Mouse (Mus musculus): ENCODE results near the gene Adi1. TPM values are rescaled to one million over a fixed set of nuclear protein-coding genes. Genes with fewer than 3 reads are reported as not detected.

Adi1 gene
- polyA plus RNA-seq, 1 experiment: 31.7 TPM

DNA sequence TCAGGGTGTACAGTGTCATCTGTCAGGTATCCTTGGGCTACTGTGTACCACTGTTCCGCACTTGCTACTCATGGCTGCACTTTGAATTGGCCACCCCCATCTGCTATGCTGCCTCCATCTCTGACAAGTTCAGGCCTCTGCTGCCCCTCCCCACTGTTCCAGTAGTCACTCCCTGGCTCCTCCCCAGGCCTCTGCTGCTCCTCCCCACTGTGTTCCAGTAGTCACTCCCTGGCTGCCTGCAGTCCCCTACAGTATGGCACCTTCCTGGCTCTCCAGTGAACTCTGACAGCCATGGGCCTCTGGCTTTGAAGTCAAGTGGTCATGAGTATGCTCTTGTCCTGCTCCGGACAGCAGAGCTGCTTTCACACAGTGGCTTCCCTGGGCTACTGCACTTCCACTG lies 19.2 kb downstream of the Adi1 start:
- DNase-seq (ENCODE audit: low read depth): no peak

DNA sequence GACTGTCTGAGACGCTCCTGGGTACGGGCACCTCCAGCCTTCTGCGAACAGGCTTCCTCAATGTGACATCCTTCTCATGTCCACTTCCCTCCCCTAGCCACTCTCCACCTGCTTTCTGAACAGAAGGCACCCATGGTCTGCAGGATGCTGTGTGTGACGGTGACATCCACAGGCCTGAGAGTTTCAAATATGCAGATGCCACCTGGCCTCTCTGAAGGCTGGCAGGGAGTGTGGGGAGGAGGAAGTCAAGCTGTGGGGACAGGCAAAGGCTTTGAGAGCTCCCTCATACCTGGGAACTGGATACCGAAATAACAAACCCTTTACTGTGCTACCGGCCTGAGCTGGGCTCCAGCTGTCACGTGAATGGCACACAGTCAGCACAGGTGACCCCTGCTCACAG lies 19.7 kb downstream of the Adi1 start:
- DNase-seq (ENCODE audit: low read depth): no peak

DNA sequence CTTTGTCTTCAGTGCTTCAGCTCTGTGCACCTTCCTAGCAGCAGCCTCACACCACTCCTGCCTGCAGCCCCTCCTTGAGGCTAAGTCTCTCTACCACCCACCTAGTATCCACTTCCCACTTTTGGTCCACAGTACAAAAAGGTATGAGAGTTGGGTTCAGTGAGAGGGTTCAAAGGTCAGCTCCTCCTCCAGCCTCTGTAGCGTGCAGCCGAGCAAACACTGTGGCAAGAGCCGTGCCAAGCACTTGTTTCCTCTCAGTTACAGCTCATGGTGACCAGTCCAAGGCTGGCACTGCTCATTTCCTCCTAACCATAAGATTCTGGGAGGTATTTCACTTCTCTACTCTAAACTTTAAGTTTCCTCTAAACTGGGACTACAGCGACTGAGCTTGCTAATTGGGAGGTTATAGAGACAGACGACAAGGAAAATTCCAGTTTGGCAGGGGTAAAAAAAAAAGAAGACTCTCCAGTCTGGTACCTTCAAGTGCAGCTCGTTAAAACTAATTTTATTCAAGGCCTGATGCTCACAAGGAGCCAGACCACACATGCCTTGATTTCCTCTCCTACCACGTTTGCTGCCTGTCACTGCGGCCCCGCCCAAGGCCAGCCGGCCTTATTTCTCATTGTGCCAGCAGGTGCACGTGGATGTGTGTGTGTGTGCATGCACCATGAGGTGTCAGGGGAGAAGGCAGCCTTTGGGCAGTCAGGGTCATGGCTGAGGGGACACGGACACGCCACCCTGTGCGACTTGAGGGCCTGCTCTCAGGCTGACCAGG lies 23.0 kb downstream of the Adi1 start:
- DNase-seq (ENCODE audit: low read depth): no peak

DNA sequence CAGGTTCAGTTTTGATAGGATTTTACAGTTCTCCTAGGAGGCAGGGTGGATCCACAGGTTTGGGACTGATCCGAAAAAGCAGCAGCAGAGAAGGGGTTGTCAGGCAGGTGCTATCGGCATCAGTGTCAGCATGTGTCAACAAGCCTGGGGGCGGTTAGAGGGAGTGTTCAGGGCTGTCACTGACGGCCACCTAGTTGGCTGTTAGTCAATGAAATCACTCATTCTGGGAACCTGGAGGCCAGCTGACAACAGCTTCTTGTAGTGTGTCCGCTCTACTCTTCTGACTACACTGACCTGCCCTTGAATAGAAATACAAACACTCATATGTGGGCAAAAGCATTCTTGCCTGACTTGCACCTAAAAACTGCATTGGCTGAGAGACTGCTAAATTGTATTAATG lies 24.1 kb downstream of the Adi1 start:
- no peak for DNase-seq (ENCODE audit: low read depth)

DNA sequence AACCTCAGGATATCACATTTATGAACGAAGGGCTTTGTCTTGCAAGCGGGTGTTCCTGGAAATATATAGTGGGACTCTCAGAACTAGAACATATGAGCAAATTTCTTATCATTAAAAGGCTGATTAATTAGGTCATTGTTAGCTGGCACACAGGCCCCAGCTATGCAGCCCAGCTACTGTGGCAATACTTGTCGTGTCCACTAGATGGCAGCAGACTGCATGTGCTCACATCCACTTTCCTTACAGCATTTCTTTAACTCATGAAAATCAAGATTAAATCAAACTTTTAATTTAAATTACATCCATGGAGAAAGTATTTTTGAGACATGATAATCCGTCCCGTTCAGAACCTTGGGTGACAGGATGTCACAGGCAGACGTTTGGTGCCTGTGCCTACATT lies 24.6 kb downstream of the Adi1 start:
- DNase-seq (ENCODE audit: low read depth): no peak

DNA sequence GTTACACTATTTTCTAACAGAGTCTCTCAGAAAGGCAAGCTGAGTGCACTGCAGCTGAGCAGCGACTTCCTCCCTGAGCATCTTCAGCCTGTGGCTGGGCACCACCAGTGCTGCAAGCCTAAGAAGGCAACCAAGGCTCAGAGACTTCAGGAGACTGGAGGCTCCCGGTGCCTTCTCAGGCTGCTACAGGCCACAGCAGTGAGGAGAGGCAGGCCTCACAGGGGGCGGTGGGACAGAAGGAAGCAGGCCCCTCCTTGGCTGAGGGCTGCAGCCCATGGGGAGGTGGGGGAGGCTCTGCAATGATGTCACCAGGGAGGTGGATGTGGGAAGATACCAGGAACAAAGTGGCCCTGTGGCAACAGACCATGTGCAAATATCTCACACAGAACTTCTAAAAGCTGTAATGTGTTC lies 25.1 kb downstream of the Adi1 start:
- no peak for DNase-seq (ENCODE audit: low read depth)

DNA sequence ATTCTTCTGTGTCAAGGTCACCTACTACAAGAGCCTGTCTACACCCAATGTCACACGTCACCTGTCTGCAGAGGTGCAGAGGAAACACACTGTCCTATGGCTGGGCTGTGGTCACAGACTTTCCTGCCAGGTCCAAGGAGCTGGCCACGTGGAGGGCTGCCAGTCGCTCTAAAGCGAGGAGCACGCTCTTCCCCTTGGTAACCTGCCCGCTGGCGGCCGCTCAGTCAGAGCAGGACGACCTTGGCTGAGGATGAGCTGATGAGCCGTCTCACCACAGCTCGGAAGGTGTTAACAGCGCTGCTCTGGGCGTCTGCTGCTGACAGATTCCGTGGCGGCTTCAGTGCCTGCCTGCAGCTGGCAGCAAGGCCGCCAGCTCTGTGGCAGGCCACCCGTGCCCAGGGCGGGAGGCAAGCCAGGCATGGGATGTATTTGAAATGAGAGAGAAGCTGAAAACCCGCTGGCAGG lies 25.6 kb downstream of the Adi1 start:
- no peak for DNase-seq (ENCODE audit: low read depth)

DNA sequence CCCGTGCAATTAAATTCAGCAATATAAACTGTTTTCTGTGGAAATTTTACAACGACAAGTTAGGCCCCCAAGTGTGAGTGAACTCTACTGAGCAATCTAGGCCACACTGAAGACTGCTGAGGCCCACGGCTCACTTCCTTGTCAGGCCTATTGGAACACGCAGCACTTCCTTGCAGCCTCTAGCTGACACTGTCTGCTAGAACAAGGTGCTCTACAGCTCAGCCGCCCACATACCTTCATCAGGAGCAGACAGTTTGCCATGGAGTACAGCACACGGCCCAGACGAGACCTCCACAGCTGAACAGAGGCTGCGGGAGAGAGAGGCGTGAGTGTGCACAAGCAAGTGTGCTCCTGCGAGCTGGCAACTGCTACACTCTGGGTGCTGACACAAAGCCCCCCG lies 26.3 kb downstream of the Adi1 start:
- DNase-seq (ENCODE audit: low read depth): no peak

DNA sequence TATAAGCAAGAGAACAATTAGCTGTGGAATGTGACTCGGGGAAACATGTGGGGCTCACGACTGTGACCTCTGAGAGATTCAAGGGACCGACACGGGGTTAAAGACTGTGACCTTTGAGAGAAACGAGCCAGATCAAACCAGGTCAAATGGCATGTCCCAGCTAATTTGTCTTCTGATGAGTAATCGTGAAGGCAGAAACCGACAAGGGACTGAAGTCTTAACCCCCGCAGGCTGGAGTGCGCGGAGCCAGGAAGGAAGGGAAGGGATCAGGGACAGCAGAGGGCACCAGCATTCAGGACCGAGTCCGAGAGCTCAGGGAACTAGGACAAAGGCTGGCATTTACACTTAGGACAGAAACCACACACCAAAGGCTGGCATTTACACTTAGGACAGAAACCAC lies 29.4 kb downstream of the Adi1 start:
- DNase-seq (ENCODE audit: low read depth): no peak

DNA sequence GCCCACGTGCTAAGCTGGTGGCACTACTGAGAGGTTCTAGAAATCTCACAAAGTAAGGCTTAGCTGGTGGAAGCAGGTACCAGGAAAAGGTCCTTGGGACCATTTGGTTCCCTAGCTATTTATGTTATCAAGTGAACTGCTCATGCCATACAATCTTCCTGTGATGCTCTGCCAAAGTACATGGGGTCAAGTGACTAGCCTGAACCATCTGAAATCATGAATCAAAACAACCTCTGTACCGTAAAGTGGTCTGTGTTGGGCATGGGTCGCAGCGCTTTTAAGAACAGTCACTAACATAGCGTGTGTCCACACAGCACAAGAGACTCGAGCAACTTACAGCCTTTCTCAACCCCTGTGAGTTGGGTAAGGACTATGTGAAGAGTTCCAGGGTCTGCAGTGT lies 30.2 kb downstream of the Adi1 start:
- no peak for DNase-seq (ENCODE audit: low read depth)

DNA sequence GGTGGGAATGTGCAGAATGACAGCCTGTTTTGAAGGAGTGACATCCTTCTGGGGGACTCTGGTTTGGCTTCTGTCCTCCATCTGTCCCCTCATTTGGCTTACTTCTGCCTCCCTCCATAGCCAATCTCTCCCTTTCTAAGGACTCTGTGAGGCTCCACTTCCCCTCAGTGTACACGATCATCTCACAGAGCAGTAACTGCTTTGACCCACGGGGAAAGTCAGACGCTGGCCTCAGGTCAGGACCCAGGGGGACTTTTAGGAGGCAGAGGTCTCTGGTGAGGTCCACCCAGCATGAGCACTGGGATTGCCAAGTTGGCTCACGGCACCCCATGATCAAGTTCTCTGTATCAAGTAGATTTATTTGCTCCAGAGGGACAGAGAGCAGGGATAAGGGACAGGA lies 33.1 kb downstream of the Adi1 start:
- no peak for DNase-seq (ENCODE audit: low read depth)

DNA sequence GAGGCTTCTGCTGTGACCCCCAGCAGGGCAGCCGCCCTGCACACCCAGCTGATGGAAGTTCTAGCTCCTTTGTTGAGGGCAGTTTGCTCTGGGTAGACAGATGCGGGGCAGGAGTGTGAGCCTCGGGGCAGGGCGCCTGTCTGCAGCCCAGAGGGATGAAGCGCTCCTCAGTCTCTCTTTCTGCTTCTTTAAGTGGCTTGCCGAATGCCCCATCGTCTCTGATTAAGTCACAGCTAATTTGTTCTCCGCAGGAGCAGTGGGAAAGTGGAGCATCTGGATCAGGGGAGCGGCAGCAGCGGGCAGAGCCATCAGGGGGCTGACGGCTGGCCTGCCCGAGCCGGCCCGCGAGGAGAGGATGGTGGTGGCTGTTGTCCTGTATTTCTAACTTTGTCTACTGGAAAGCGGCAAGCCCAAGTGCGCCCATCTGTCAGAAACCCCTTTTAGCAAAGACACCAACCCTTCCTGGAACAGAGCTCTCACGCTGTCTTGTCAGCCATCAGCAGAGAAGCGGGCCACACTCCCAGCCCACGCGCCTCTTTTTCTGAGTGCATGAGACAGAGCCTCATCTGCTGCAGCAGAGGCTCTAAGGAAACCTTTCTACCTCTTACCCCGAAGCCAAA lies 35.6 kb downstream of the Adi1 start:
- DNase-seq (ENCODE audit: low read depth): no peak

DNA sequence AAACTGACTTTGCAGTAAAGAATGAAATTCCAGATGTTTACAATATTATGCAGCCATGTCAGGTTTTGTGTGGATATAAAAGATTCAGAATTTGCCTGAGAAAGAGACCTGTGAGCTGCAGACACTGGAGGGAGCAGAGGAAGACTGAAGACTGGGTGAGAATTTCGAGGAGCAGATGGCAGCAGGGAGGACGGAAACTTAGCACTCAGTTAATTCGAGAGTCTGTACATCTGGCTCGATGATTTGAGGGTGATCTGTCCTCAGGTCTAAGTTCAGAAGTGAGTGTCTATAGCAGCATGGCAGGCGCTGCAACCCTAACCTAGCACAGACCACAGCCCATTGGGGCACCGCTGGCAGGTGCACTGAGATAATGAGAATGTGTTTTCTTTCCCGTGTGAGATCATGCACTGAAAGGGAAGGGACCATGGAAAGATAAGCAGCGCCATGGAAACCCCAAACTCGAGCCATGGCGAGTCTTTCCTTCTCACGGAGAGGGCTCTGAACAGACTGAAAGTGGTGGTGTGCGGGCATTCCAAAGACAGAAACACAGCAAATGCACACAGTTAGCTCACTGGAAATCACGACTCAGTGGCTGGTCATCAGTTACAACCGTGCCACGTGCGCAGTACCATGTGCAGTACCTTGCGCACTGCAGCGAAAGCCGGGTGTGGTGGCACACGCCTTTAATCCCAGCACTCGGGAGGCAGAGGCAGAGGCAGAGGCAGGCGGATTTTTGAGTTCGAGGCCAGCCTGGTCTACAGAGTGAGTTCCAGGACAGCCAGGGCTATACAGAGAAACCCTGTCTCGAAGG lies 40.0 kb downstream of the Adi1 start:
- no peak for DNase-seq (ENCODE audit: low read depth)

DNA sequence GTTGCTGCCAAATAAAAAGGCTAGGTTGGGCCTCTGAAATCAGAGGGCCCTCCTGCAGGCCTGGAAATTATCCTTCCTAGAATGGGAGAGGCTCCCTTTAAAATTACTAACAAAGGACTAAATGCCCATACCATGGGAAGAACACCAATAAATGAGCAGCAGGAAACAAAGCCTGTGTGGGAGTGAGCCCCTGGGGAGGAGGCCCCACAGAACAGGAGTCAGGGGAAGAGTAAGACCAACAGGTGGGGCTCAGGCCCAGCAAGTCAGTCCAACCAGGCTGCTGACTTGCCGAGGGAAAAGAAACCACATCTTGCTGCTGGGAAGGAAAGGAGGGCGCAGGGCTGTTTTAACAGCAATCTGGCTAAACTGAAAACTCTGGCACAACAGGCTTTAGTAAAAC lies 42.0 kb downstream of the Adi1 start:
- no peak for DNase-seq (ENCODE audit: low read depth)

DNA sequence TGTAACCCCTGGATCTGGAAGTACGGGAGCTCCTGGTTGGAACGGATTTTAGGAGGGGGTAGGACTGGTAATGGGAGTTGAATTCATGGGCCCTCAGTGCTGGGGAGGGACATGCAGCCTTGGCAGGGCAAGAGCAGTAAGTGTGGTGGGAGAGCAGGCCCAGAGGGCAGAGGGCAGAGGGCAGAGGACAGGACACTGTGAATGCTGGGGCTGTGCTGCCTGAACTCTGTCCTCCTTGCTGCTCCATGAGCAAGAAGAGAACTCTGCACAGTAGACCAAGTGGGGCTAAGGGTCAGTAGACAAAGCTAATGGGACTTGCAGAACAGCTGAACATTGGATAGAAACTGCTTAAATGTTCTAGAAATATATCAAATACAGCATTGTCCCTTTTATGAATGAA lies 43.1 kb downstream of the Adi1 start:
- no peak for DNase-seq (ENCODE audit: low read depth)

DNA sequence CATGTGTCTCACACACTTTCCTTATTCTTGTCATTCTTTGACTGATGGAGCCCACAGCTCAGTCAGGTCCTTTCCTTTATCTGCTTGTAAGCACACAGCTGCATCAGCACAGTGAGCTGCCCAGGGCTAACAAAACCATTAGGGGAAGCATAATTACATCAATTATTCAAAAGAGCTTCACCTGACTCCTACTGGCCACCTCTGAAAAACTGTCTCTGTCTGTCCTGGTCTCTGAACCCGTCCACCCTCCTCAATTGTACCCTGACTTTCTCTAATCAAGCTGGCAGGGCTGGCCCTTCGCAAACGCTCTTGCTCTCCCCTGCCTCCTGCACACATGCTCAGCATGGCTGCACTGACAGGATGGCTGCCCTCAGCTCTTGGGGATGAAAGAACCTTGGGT lies 49.3 kb downstream of the Adi1 start:
- no peak for DNase-seq (ENCODE audit: low read depth)

DNA sequence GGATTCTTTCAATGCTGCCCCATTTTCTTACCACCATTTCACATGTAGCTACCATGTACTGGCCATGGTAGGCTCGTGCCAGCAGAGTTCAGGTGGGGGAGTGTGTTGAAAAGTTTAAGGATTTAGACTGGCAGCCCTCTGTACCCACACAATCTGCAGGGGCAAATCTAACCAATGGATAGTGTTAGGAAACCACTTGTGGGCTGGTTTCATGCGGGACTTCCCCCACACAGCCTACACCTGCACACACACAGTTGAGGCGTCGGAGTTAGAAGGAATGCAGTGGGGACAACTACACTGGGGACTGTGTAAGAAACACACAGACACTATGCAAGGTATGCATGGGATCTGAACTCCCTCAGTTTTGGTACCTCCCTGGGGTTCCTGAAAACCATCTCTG lies 51.2 kb downstream of the Adi1 start:
- no peak for DNase-seq (ENCODE audit: low read depth)

DNA sequence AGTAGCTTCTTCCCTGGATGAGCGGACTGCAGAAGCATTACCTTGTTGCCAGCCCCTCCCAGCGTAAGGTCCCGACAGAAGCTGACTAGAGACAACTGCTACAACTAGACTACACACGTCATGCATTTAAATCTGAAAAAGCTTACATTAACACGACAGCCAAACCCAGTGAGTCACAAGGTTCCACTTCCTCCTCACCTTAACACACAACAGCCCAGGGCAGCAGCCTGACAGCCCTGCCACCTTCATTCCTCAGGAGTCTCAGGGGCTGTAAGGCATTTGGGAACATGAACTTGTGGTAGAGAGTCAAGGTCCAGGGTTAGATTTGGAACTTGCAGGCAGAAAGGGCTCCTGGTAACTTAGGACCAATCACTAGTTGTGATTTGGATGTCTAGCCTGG lies 52.0 kb downstream of the Adi1 start:
- DNase-seq (ENCODE audit: low read depth): no peak

Other genes with a start within 250 kb of the Adi1 start
- gene Dcdc2c, start 122.8 kb upstream of the Adi1 start, polyA plus RNA-seq (2012; rRNA removed): not detected in 2 replicates
- 0.36 and 0.93 TPM in 2 replicates for gene Allc, start 92.7 kb upstream of the Adi1 start, polyA plus RNA-seq (2012; rRNA removed)
- gene Colec11, start 51.9 kb upstream of the Adi1 start, polyA plus RNA-seq (2012; rRNA removed): 2.0 and 2.5 TPM in 2 replicates
- 322 and 337 TPM in 2 replicates for gene Rps7, start 39.3 kb upstream of the Adi1 start, polyA plus RNA-seq (2012; rRNA removed)
- gene Rnaseh1, start 25.6 kb upstream of the Adi1 start, polyA plus RNA-seq (2012; rRNA removed): 12.5 and 12.6 TPM in 2 replicates
- gene Trappc12, start 75.2 kb downstream of the Adi1 start, polyA plus RNA-seq (2012; rRNA removed): 30.7 and 31.1 TPM in 2 replicates
- gene Eipr1, start 76.6 kb downstream of the Adi1 start, polyA plus RNA-seq (2012; rRNA removed): 31.3 and 51.6 TPM in 2 replicates